Mouse (Mus musculus) forebrain, embryonic 16.5 days (tissue): ENCODE data around the gene Ppp1r2. TPM values are rescaled to one million over a fixed set of nuclear protein-coding genes. Genes with fewer than 3 reads are reported as not detected.

ENCODE experiments used
- ATAC-seq: fragments of 200-750 bp; cut with Nextera tagmentation; 2 replicates; pipeline ENCODE4 v1.8.0; 2017; ENCODE audit warnings: mild to moderate bottlenecking, moderate library complexity
- H3K27ac ChIP-seq: fragments of 300-500 bp; sonication (generic); 2 replicates; pipeline ENCODE4 v1.5.1; 2014; ENCODE audit warnings: low read length, control low read depth
- H3K27me3 ChIP-seq: fragments of 300-500 bp; sonication (generic); replicated peaks from 2 replicates; pipeline ENCODE4 v1.6.1; 2014; ENCODE audit warnings: low read length; ENCODE audit not compliant: control insufficient read depth, insufficient read depth
- H3K36me3 ChIP-seq: fragments of 300-500 bp; sonication (generic); 2 replicates; pipeline ENCODE4 v1.6.1; 2014; ENCODE audit not compliant: control insufficient read depth, insufficient read depth
- H3K4me1 ChIP-seq: fragments of 300-500 bp; sonication (generic); replicated peaks from 2 replicates; pipeline ENCODE4 v1.6.1; 2014; ENCODE audit warnings: low read length; ENCODE audit not compliant: control insufficient read depth, insufficient read depth
- H3K4me2 ChIP-seq: fragments of 300-500 bp; sonication (generic); 2 replicates; pipeline ENCODE4 v1.6.1; 2014; ENCODE audit warnings: mild to moderate bottlenecking, low read length, control low read depth
- H3K4me3 ChIP-seq: fragments of 300-500 bp; sonication (generic); replicated peaks from 2 replicates; pipeline ENCODE4 v1.5.1; 2014; ENCODE audit warnings: mild to moderate bottlenecking, low read length, control low read depth
- H3K9ac ChIP-seq: fragments of 300-500 bp; sonication (generic); replicated peaks from 2 replicates; pipeline ENCODE4 v1.6.1; 2014; ENCODE audit warnings: low read depth, low read length, control low read depth
- H3K9me3 ChIP-seq: fragments of 300-500 bp; sonication (generic); 2 replicates; pipeline ENCODE4 v1.6.1; 2016; ENCODE audit warnings: low read length; ENCODE audit not compliant: control insufficient read depth
- WGBS: fragments of 180-500 bp; shearing (Covaris S2); extraction: QIAGEN DNeasy Blood & Tissue Kit; methylation state at CpG from one replicate; pipeline ENCODE4 v1.1.7; 2014; 5-methylcytosine and 5-hydroxymethylcytosine counted together
- polyA plus RNA-seq: library from polyadenylated mRNA; unstranded; fragments of >200 nt; fragmentation: Nextera tagmentation; extraction: Ambion mirVana; gene quantifications from 2 replicates; pipeline ENCODE4 v1.2.1, GENCODE M21; 2015

Gene Ppp1r2
- polyA plus RNA-seq, 1 experiment from 2014 or later: 83.3 TPM

- H3K4me1 ChIP-seq: peaks cover 3% of the 10 kb centered on the region; the same call in 1 of the 2 replicates
- H3K9ac ChIP-seq: no peak overlapping the region
- H3K27me3 ChIP-seq: no peaks in the 10 kb centered on the region
- 79% methylated on average over 4 of the region's 4 CpGs for WGBS
- no peak overlapping the region for H3K4me2 ChIP-seq
- H3K9me3 ChIP-seq: no peaks in the 10 kb centered on the region
- no peaks in the 10 kb centered on the region for H3K36me3 ChIP-seq
- ATAC-seq: no peak
- no peak overlapping the region for H3K27ac ChIP-seq
- no peak overlapping the region for H3K4me3 ChIP-seq
Measured at GRCm38 (mm10) chr16:31293761-31294160, 18.7 kb upstream of the Ppp1r2 start.

- WGBS: 72% methylated on average over 7 of the region's 7 CpGs
- no peak overlapping the region for H3K4me3 ChIP-seq
- H3K27ac ChIP-seq: no peak overlapping the region
- ATAC-seq: no peak
- no peak overlapping the region for H3K4me2 ChIP-seq
- H3K27me3 ChIP-seq: no peaks in the 10 kb centered on the region
- no peak overlapping the region for H3K9ac ChIP-seq
- no peaks in the 10 kb centered on the region for H3K9me3 ChIP-seq
- no peaks in the 10 kb centered on the region for H3K36me3 ChIP-seq
- H3K4me1 ChIP-seq: peaks cover 3% of the 10 kb centered on the region; the same call in 1 of the 2 replicates
Measured at GRCm38 (mm10) chr16:31290751-31291365, 15.8 kb upstream of the Ppp1r2 start.

- Histone ChIP-seq H3K4me2 (no peak overlapping the region), H3K4me3 (no peak overlapping the region), H3K27me3 (no peaks in the 10 kb centered on the region), H3K9ac (no peak overlapping the region), H3K27ac (no peak overlapping the region), H3K36me3 (no peaks in the 10 kb centered on the region), H3K9me3 (no peaks in the 10 kb centered on the region), H3K4me1 (peaks cover 3% of the 10 kb centered on the region; the same call in 1 of the 2 replicates)
- 58% methylated on average over 10 of the region's 10 CpGs for WGBS
- ATAC-seq: no peak
Measured at GRCm38 (mm10) chr16:31290281-31290680, 15.2 kb upstream of the Ppp1r2 start.

GRCm38 (mm10) chr16:31287712-31288111 is 12.6 kb upstream of the Ppp1r2 start:
- ATAC-seq: no peak
- Histone ChIP-seq H3K9ac (no peak overlapping the region), H3K36me3 (no peaks in the 10 kb centered on the region), H3K9me3 (no peaks in the 10 kb centered on the region), H3K27me3 (no peaks in the 10 kb centered on the region), H3K27ac (no peak overlapping the region), H3K4me2 (no peak overlapping the region), H3K4me1 (peaks cover 3% of the 10 kb centered on the region; the same call in 1 of the 2 replicates), H3K4me3 (no peak overlapping the region)
- WGBS: 75% methylated on average over 3 of the region's 3 CpGs

- Histone ChIP-seq H3K9ac (no peak overlapping the region), H3K4me2 (no peak overlapping the region), H3K36me3 (no peaks in the 10 kb centered on the region), H3K4me3 (no peak overlapping the region), H3K9me3 (no peaks in the 10 kb centered on the region), H3K27ac (no peak overlapping the region), H3K4me1 (peaks cover 3% of the 10 kb centered on the region; the same call in 1 of the 2 replicates), H3K27me3 (no peaks in the 10 kb centered on the region)
- no peak for ATAC-seq
- 91% methylated on average over 11 of the region's 11 CpGs for WGBS
Measured at GRCm38 (mm10) chr16:31286801-31287488, 11.9 kb upstream of the Ppp1r2 start.

GRCm38 (mm10) chr16:31281981-31282380 is 6.9 kb upstream of the Ppp1r2 start:
- Histone ChIP-seq H3K36me3 (no peaks in the 10 kb centered on the region), H3K4me2 (no peak overlapping the region), H3K27ac (no peak overlapping the region), H3K9me3 (no peaks in the 10 kb centered on the region), H3K27me3 (no peaks in the 10 kb centered on the region), H3K4me3 (no peak overlapping the region), H3K9ac (no peak overlapping the region), H3K4me1 (no peaks in the 10 kb centered on the region)
- no peak for ATAC-seq
- 55% methylated on average over 2 of the region's 2 CpGs for whole genome bisulfite sequencing

- Histone ChIP-seq H3K4me3 (no peak overlapping the region), H3K9me3 (no peaks in the 10 kb centered on the region), H3K4me1 (0 out of 2 replicates have a peak, but pooled peaks cover 2% of the 10 kb centered on the region), H3K4me2 (no peak overlapping the region), H3K9ac (no peak overlapping the region), H3K27me3 (no peaks in the 10 kb centered on the region), H3K36me3 (no peaks in the 10 kb centered on the region), H3K27ac (no peak overlapping the region)
- ATAC-seq: no peak
- 90% methylated on average over 4 of the region's 4 CpGs for WGBS
Measured at GRCm38 (mm10) chr16:31280176-31280575, 5.1 kb upstream of the Ppp1r2 start.

GRCm38 (mm10) chr16:31278581-31278980 is 3.5 kb upstream of the Ppp1r2 start:
- Histone ChIP-seq H3K36me3 (no peaks in the 10 kb centered on the region), H3K9me3 (no peaks in the 10 kb centered on the region), H3K4me2 (no peak overlapping the region), H3K27me3 (no peaks in the 10 kb centered on the region), H3K27ac (no peak overlapping the region), H3K9ac (no peak overlapping the region), H3K4me3 (no peak overlapping the region), H3K4me1 (peaks cover 8% of the 10 kb centered on the region)
- 82% methylated on average over 6 of the region's 6 CpGs for WGBS
- no peak for ATAC-seq

GRCm38 (mm10) chr16:31278081-31278480 is 3.0 kb upstream of the Ppp1r2 start:
- no peaks in the 10 kb centered on the region for H3K36me3 ChIP-seq
- 65% methylated on average over 2 of the region's 2 CpGs for WGBS
- no peak for ATAC-seq
- H3K27me3 ChIP-seq: no peaks in the 10 kb centered on the region
- no peaks in the 10 kb centered on the region for H3K9me3 ChIP-seq
- no peak overlapping the region for H3K4me2 ChIP-seq
- no peak overlapping the region for H3K4me3 ChIP-seq
- H3K4me1 ChIP-seq: peaks cover 13% of the 10 kb centered on the region
- H3K9ac ChIP-seq: no peak overlapping the region
- no peak overlapping the region for H3K27ac ChIP-seq
